Mouse (Mus musculus): ENCODE data around the gene Cryba4.

DNA sequence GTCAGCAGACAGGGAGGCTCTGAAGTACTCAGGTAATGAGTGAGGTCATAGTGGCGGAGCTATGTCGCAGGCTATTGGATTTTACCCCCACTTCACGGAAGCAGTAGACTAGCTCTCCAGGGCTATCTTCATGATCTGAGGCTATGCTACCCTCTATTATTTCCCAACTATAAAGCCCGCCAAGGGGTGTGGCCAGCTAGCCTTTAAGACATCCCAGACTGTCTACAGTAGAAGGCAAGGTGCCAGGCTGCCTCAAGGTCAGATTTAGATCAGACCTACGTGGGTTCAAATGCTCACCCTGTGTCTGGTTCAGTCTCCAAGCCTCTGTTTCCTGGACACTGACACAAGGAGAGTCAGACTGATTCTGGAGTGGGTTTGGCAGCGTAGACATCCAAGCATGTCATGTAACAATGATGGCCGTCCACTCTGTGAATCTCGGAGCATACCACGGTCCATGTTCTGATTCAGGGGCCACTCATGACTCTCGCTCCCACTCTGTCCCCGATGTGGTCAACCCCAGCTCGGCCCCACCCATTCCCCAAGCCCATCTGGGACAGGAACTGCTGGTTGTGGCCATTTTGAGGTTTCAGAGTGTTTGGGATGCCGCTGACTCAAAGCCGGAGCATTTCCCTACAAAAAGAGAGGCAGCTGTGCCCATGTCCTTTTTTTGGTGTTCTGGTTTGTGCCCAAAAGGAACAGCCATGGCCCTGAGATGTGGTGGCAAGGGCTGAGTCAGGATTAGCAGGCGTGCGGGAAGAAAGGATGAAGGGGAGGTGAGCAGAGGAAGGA lies 7.7 kb upstream of the Cryba4 start:
- TF ChIP-seq CTCF (conservative IDR thresholded peaks at IDR 0.05; ENCODE audit: insufficient read depth, insufficient read length, low read depth, low read length) (no peak), POLR2A (IDR thresholded peaks at IDR 0.05; ENCODE audit: low read depth, low read length) (no peak)
